Mouse (Mus musculus): ENCODE results near the gene Ppp4r1. TPM values are rescaled to one million over a fixed set of nuclear protein-coding genes. Genes with fewer than 3 reads are reported as not detected.

Gene Ppp4r1
- total and polyA plus RNA-seq, 3 experiments = 21.8 to 313 (median 34.3) TPM

GRCm38 (mm10) chr17:65773617-65774016 lies 8.8 kb upstream of the Ppp4r1 start:
- peak; percentile 31 for DNase-seq (ENCODE audit: low read depth, low spot score)
- H3K4me1 ChIP-seq (ENCODE audit: control insufficient read depth in 1 of 2, insufficient read depth in 2 of 2, low read length in 2 of 2) = peaks cover 0 to 17% of the 10 kb centered on the region in 2 experiments; a peak in 2 of 4 replicates
- H3K27me3 ChIP-seq (ENCODE audit: control insufficient read depth in 1 of 2, insufficient read depth in 2 of 2, low read length in 2 of 2) = no peaks in the 10 kb centered on the region; a peak in 1 of 4 replicates

DNA sequence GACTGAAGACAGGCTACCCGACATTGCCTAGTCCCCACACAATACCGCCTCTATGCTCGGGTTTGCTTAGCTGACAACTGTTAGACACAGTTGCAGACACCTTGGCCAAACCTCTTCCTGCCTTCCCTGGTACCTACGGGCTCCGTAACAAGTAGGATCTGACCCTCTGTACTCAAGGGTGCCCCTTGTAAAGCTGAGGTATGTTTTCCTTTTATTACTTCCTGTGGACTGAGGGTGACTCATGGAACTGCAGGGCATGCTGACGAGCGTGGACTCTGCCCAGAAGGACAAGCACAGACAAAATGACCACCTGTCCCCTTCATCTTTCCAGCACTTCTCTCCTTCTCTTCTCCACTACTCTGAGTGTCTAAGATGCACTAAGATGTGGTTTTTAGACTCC lies 7.9 kb upstream of the Ppp4r1 start:
- no peak overlapping the region for H3K4me3 ChIP-seq (ENCODE audit: control insufficient read depth in 1 of 2, insufficient read depth in 1 of 2, low read depth in 2 of 2, low read length in 2 of 2)
- peaks cover 5% of the 10 kb centered on the region; the same call in 1 of the 2 replicates for H3K79me2 ChIP-seq (ENCODE audit: control insufficient read depth, insufficient read depth, low read length, poor library complexity)
- H3K27me3 ChIP-seq (ENCODE audit: control insufficient read depth in 1 of 2, insufficient read depth in 2 of 2, low read length in 2 of 2) = no peaks in the 10 kb centered on the region; a peak in 1 of 4 replicates
- H3K27ac ChIP-seq (ENCODE audit: control insufficient read depth, low read depth, low read length) = no peak overlapping the region
- peaks cover 0 to 17% of the 10 kb centered on the region in 2 experiments; a peak in 2 of 4 replicates for H3K4me1 ChIP-seq (ENCODE audit: control insufficient read depth in 1 of 2, insufficient read depth in 2 of 2, low read length in 2 of 2)
- no peaks in the 10 kb centered on the region for H3K9me3 ChIP-seq (replicated peaks; ENCODE audit: insufficient read depth, low read length)
- no peak for TF ChIP-seq POLR2AphosphoS2 (IDR thresholded peaks at IDR 0.05; ENCODE audit: low read length)
- no peak overlapping the region for H3K9ac ChIP-seq (ENCODE audit: control insufficient read depth, low read depth, low read length, poor library complexity, severe bottlenecking)
- no peak for DNase-seq (ENCODE audit: low read depth, low spot score)
- H3K36me3 ChIP-seq (ENCODE audit: control insufficient read depth in 1 of 2, insufficient read depth in 2 of 2, low read length in 2 of 2) = no peaks in the 10 kb centered on the region

More at GRCm38 (mm10) chr17:65773617-65774016, 8.8 kb upstream of the Ppp4r1 start:
- H3K9ac ChIP-seq (ENCODE audit: control insufficient read depth, low read depth, low read length, poor library complexity, severe bottlenecking) = no peak overlapping the region
- H3K79me2 ChIP-seq (ENCODE audit: control insufficient read depth, insufficient read depth, low read length, poor library complexity) = peaks cover 5% of the 10 kb centered on the region; the same call in 1 of the 2 replicates
- H3K9me3 ChIP-seq (replicated peaks; ENCODE audit: insufficient read depth, low read length) = no peaks in the 10 kb centered on the region
- H3K4me3 ChIP-seq (ENCODE audit: control insufficient read depth in 1 of 2, insufficient read depth in 1 of 2, low read depth in 2 of 2, low read length in 2 of 2) = no peak overlapping the region
- H3K27ac ChIP-seq (ENCODE audit: control insufficient read depth, low read depth, low read length) = no peak overlapping the region
- no peaks in the 10 kb centered on the region for H3K36me3 ChIP-seq (ENCODE audit: control insufficient read depth in 1 of 2, insufficient read depth in 2 of 2, low read length in 2 of 2)
- TF ChIP-seq ZC3H11A (IDR thresholded peaks at IDR 0.05; ENCODE audit: low read depth, low read length) = no peak
- no peak for TF ChIP-seq ZKSCAN1 (IDR thresholded peaks at IDR 0.05; ENCODE audit: low read depth, low read length)
- TF ChIP-seq BHLHE40 (IDR thresholded peaks at IDR 0.05; ENCODE audit: borderline replicate concordance, low read depth, low read length) = no peak
- no peak for TF ChIP-seq TAL1 (IDR thresholded peaks at IDR 0.05; ENCODE audit: low read length)
- TF ChIP-seq MYC (IDR thresholded peaks at IDR 0.05; ENCODE audit: low read depth, low read length) = peak; percentile 61; the same call in 1 of the 2 replicates
- no peak for TF ChIP-seq MXI1 (IDR thresholded peaks at IDR 0.05; ENCODE audit: low read depth, low read length)
- no peak for TF ChIP-seq MAZ (IDR thresholded peaks at IDR 0.05; ENCODE audit: low read depth, low read length)
- TF ChIP-seq ZNF384 (IDR thresholded peaks at IDR 0.05; ENCODE audit: low read depth, low read length) = no peak
- TF ChIP-seq TCF12 (IDR thresholded peaks at IDR 0.05; ENCODE audit: low read depth, low read length) = no peak
- peak; percentile 27; the same call in 1 of the 2 replicates for TF ChIP-seq GATA1 (IDR thresholded peaks at IDR 0.05; ENCODE audit: low read depth, low read length)
- peak in 2 of 3 experiments; percentile 11 to 12; a peak in 1 of 6 replicates for TF ChIP-seq CTCF (IDR thresholded peaks at IDR 0.05 in 2 of 3, conservative IDR thresholded peaks at IDR 0.05 in 1 of 3; ENCODE audit: control insufficient read depth in 1 of 3, insufficient read depth in 1 of 3, low read depth in 2 of 3, low read length in 3 of 3, poor library complexity in 1 of 3, severe bottlenecking in 1 of 3)
- 0 out of 2 replicates have a peak, but pooled peaks have one; percentile 13 for TF ChIP-seq MAX (IDR thresholded peaks at IDR 0.05; ENCODE audit: low read length)
- 0 out of 2 replicates have a peak, but pooled peaks have one; percentile 16 for TF ChIP-seq TBP (IDR thresholded peaks at IDR 0.05; ENCODE audit: low read depth, low read length)
- TF ChIP-seq ELF1 (IDR thresholded peaks at IDR 0.05; ENCODE audit: low read depth, low read length) = no peak
- no peak for TF ChIP-seq NRF1 (IDR thresholded peaks at IDR 0.05; ENCODE audit: insufficient read depth, low read depth, low read length, poor library complexity, severe bottlenecking)

All from MEL (cell line).